Mouse (Mus musculus) embryonic facial prominence, embryonic 14.5 days (tissue): ENCODE measurements at regions not wholly inside any gene's neighbourhood (a gene's known extent, or its start where the extent isn't known, plus 50 kb on each side); places are given as distances from the start of the nearest gene placed in this dataset.

Experiments used
- ATAC-seq: fragments of 200-750 bp; cut with Nextera tagmentation; 2 replicates; pipeline ENCODE4 v1.8.0; 2017; ENCODE audit warnings: low read depth, moderate number of reproducible peaks, moderate TSS enrichment
- DNase-seq: peaks from one replicate; pipeline ENCODE4 v3.0.0-alpha.2; 2015; ENCODE audit warnings: low spot score
- H3K27ac ChIP-seq: fragments of 300-500 bp; sonication (generic); replicated peaks from 2 replicates; pipeline ENCODE4 v1.5.1; 2014; ENCODE audit warnings: low read depth, mild to moderate bottlenecking, low read length, moderate library complexity
- H3K27me3 ChIP-seq: fragments of 300-500 bp; sonication (generic); replicated peaks from 2 replicates; pipeline ENCODE4 v1.6.1; 2014; ENCODE audit warnings: low read length; ENCODE audit not compliant: control insufficient read depth, insufficient read depth
- H3K36me3 ChIP-seq: fragments of 300-500 bp; sonication (generic); 2 replicates; pipeline ENCODE4 v1.6.1; 2014; ENCODE audit warnings: low read length, mixed read lengths; ENCODE audit not compliant: control insufficient read depth, insufficient read depth
- H3K4me1 ChIP-seq: fragments of 300-500 bp; sonication (generic); 2 replicates; pipeline ENCODE4 v1.6.1; 2014; ENCODE audit warnings: antibody characterized with exemption, low read length; ENCODE audit not compliant: control insufficient read depth, insufficient read depth
- H3K4me2 ChIP-seq: fragments of 300-500 bp; sonication (generic); 2 replicates; pipeline ENCODE4 v1.6.1; 2014; ENCODE audit warnings: low read depth, mild to moderate bottlenecking, low read length, moderate library complexity, mixed read lengths
- H3K4me3 ChIP-seq: fragments of 300-500 bp; sonication (generic); 2 replicates; pipeline ENCODE4 v1.5.1; 2014; ENCODE audit warnings: low read depth, mild to moderate bottlenecking, low read length
- H3K9ac ChIP-seq: fragments of 300-500 bp; sonication (generic); 2 replicates; pipeline ENCODE4 v1.6.1; 2014; ENCODE audit warnings: low read depth, mild to moderate bottlenecking, low read length, moderate library complexity, mixed read lengths
- H3K9me3 ChIP-seq: fragments of 300-500 bp; sonication (generic); 2 replicates; pipeline ENCODE4 v1.6.1; 2016; ENCODE audit warnings: low read length; ENCODE audit not compliant: control insufficient read depth
- WGBS: fragments of 180-500 bp; shearing (Covaris S2); extraction: QIAGEN DNeasy Blood & Tissue Kit; methylation state at CpG from one replicate; pipeline ENCODE4 v1.1.7; 2014; 5-methylcytosine and 5-hydroxymethylcytosine counted together

DNA sequence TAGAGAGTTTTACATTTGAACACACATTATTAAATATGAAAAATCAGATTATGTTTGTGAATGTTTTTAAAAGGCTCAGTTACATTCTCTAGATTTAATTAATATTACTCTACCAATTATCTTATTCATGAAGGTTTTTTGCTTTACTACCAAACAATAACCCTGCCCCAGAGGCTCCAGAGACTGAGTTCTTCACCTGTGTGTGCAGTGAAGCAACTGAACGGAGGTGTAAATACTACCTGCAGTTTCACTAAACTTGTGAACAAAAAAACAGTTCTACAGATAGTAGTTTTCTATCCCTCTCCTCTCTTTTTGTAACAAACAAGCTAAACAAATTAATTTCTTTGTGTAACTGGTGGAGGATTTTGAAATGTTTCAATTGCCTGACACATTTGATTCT is 231.1 kb upstream of the Plscr5 start:
- H3K4me2 ChIP-seq, result no peak overlapping the region
- H3K4me1 ChIP-seq, result no peaks in the 10 kb centered on the region
- no peak overlapping the region for H3K9ac ChIP-seq
- no peaks in the 10 kb centered on the region for H3K27me3 ChIP-seq
- WGBS, result 82% methylated on average over 1 of the region's 1 CpGs
- no peaks in the 10 kb centered on the region for H3K36me3 ChIP-seq
- no peak overlapping the region for H3K27ac ChIP-seq
- no peak overlapping the region for H3K4me3 ChIP-seq
- ATAC-seq, result no peak
- DNase-seq, result no peak
- no peaks in the 10 kb centered on the region for H3K9me3 ChIP-seq

DNA sequence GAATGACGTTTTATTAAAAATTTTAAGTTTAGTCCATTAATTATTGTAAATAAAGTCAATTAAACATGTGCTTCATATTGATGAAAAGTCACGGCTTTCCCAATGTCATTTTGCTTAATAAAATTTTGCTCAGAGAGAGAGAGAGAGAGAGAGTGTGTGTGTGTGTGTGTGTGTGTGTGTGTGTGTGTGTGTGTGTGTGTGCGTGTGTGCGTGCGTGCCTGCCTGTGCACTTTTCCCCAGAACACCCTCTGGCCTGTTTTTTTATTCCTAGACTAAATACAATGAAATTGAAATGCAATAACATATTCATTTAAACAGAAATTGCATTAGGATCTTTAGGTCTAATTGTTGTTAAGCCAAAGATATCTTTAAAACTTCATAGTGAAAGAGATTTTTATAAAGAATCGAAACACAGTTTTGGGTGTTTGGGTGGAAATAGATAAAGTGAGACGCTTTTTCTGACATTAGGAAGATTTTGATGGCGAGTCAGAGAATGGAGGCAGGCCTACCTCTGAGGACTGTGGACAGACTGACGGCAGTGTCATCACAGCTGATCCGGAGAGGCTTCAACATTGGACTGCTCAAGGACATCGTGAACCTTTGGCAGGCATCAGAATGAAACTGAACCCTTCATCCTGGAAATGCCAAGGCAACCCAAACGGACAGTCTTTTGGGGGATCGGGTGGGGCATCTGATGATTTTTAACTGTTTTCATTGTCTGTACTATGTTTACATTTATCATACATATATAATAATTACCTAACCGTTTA is 232.0 kb upstream of the Plscr5 start:
- ATAC-seq (no peak), DNase-seq (no peak)
- H3K4me2 ChIP-seq, result no peak overlapping the region
- H3K27me3 ChIP-seq, result no peaks in the 10 kb centered on the region
- WGBS, result 76% methylated on average over 14 of the region's 14 CpGs
- no peaks in the 10 kb centered on the region for H3K9me3 ChIP-seq
- no peak overlapping the region for H3K4me3 ChIP-seq
- H3K4me1 ChIP-seq, result no peaks in the 10 kb centered on the region
- H3K36me3 ChIP-seq, result no peaks in the 10 kb centered on the region
- no peak overlapping the region for H3K27ac ChIP-seq
- H3K9ac ChIP-seq, result no peak overlapping the region

DNA sequence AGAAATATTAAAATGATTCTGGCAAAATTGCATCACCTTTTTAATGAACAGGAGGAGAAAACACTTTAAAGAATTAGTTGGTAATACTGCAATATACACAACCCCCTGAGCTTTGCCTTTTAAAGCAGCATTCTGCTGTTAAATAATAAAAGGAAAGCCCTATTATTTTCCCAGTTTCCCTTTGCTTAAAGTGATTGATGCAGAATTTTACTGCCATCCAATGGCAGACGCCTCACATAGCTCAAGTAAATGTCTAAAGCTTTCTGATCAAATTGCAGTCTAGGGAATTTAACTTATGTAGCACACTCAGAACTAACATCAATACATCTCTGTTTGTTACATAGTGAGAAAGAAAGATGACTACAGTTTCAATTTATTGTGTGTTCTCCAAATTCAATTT is 233.1 kb upstream of the Plscr5 start:
- Histone ChIP-seq H3K9me3 (no peaks in the 10 kb centered on the region), H3K4me1 (no peaks in the 10 kb centered on the region), H3K27ac (no peak overlapping the region), H3K27me3 (no peaks in the 10 kb centered on the region), H3K36me3 (no peaks in the 10 kb centered on the region), H3K4me2 (no peak overlapping the region), H3K4me3 (no peak overlapping the region), H3K9ac (no peak overlapping the region)
- 15% methylated on average over 1 of the region's 1 CpGs for WGBS
- ATAC-seq (no peak), DNase-seq (peak; percentile 32)

DNA sequence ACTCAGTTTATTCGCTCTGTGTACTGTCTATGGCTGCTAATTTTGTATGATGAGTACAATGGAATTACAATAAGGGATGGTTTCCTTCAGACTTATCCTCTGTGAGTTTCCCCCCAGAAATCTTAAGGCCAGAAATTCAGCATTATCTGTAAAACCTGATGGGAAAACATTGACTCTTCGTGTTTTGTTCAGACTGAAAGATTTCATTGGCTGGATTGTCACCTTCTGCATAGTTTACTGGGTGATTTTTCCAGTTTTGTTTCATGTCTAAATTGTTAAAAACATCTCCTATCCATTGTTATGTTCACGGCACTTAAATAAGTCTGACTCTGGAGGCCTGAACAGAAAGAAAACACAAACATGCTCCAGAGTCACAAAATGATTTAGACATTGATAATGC is 233.7 kb upstream of the Plscr5 start:
- Histone ChIP-seq H3K9ac (no peak overlapping the region), H3K4me1 (no peaks in the 10 kb centered on the region), H3K9me3 (no peaks in the 10 kb centered on the region), H3K36me3 (no peaks in the 10 kb centered on the region), H3K27me3 (no peaks in the 10 kb centered on the region), H3K27ac (no peak overlapping the region), H3K4me2 (no peak overlapping the region), H3K4me3 (no peak overlapping the region)
- ATAC-seq (no peak), DNase-seq (no peak)
- 78% methylated on average over 3 of the region's 3 CpGs for WGBS

DNA sequence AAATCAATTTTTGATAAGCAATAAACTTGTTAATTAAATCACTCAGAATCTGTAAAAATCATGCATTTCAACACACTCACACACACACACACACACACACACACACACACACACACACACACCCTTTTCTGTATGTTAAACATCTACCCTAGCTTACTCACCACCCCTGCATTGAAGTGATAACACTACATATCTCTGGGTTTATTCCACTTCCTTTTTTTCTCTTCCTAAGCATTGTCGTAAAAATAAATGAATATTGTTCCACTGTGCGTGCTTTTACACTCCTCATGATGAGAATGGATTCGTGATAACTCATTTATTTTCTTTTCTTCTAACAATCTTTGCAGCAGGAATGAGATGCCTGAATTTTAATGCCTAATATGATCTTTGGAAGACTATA is 234.3 kb upstream of the Plscr5 start:
- ATAC-seq, result no peak
- 76% methylated on average over 3 of the region's 3 CpGs for WGBS
- Histone ChIP-seq H3K4me2 (no peak overlapping the region), H3K4me3 (no peak overlapping the region), H3K27me3 (no peaks in the 10 kb centered on the region), H3K27ac (no peak overlapping the region), H3K9ac (no peak overlapping the region), H3K36me3 (no peaks in the 10 kb centered on the region), H3K9me3 (no peaks in the 10 kb centered on the region), H3K4me1 (no peaks in the 10 kb centered on the region)
- DNase-seq, result no peak

DNA sequence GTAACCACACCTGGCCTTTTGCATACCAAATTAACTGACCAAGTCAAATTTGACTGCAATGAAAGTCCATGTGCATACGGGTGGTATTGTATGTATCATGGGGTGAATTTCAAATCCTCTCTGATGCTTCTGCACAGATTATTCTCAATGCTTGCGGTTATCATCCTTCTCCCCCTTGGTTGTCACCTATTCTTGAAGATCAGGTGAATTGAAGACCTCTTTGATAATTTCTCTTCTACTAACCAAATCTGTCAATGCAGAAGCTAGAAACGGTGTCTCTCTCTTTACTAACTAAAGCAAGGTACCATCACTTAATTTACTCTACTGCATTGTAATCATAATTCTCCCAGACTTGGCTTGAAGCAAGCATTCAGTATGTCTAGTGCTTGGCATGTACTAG is 235.7 kb upstream of the Plscr5 start:
- no peaks in the 10 kb centered on the region for H3K9me3 ChIP-seq
- DNase-seq (no peak), ATAC-seq (no peak)
- H3K27me3 ChIP-seq, result no peaks in the 10 kb centered on the region
- no peaks in the 10 kb centered on the region for H3K4me1 ChIP-seq
- H3K9ac ChIP-seq, result no peak overlapping the region
- no peak overlapping the region for H3K4me3 ChIP-seq
- no peak overlapping the region for H3K4me2 ChIP-seq
- WGBS, result 90% methylated on average over 3 of the region's 3 CpGs
- H3K27ac ChIP-seq, result no peak overlapping the region
- no peaks in the 10 kb centered on the region for H3K36me3 ChIP-seq

DNA sequence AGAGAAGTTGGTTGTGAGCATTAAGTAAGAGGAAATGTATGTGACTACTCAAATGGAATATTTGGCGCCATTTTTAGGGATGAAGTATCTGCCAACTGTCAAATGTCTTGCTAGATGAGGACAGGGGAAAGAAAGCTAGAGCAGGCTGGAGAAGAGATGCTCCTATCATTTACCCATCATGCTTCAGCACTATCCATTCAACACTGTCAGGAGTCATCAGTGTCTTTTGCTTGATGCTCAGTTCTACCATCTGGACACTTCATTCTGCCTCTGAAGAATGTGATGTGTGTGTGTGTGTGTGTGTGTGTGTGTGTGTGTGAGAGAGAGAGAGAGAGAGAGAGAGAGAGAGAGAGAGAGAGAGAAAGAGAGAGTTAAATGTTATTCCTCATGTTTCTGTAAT is 244.0 kb upstream of the Plscr5 start:
- H3K9ac ChIP-seq, result no peak overlapping the region
- no peaks in the 10 kb centered on the region for H3K36me3 ChIP-seq
- H3K4me3 ChIP-seq, result no peak overlapping the region
- 71% methylated on average over 1 of the region's 1 CpGs for WGBS
- no peak overlapping the region for H3K27ac ChIP-seq
- H3K9me3 ChIP-seq, result no peaks in the 10 kb centered on the region
- H3K27me3 ChIP-seq, result no peaks in the 10 kb centered on the region
- DNase-seq (no peak), ATAC-seq (no peak)
- H3K4me1 ChIP-seq, result no peaks in the 10 kb centered on the region
- H3K4me2 ChIP-seq, result no peak overlapping the region

DNA sequence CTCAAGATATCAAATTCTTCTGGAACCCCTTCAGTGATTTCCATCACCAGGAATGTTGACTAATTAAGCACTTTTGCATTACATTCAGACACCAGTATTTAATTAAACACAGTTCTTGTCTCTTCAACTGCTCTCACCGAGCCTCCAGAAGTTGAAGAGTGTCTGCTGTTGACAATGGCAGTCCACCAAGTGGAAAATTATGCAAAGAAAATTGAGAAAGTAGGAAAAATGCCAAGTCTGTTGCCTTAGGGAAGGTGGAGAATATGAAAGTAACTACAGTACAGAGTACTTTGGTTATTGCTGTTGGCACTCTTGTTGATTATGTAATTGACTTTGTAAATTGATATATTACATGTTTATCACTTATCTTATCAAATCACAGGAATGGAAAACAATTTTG is 250.7 kb upstream of the Plscr5 start:
- 30% methylated on average over 1 of the region's 1 CpGs for WGBS
- Histone ChIP-seq H3K27me3 (no peaks in the 10 kb centered on the region), H3K27ac (no peak overlapping the region), H3K4me2 (no peak overlapping the region), H3K9ac (no peak overlapping the region), H3K4me3 (no peak overlapping the region), H3K4me1 (no peaks in the 10 kb centered on the region), H3K9me3 (no peaks in the 10 kb centered on the region), H3K36me3 (no peaks in the 10 kb centered on the region)
- ATAC-seq, result no peak
- peak; percentile 47 for DNase-seq

DNA sequence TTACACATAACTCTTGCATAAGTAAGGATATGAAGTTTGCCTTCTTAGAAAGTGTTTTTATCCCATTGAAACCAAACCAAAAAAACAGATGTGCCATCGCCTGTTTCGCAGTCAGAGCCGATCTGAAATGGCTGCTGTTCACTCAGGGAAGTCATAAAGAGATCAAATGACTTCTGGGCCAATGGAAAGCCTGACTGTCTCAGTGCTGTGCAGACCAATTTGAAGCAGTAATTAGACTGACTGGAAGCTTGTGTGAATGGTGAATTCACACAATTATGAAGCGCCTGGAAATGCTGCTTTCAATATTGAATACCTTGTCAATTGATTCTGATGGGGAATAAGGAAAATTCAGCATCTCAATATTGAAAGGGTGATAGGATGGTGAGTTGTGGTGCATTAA is 254.0 kb upstream of the Plscr5 start:
- Histone ChIP-seq H3K36me3 (no peaks in the 10 kb centered on the region), H3K4me1 (no peaks in the 10 kb centered on the region), H3K4me3 (no peak overlapping the region), H3K9ac (no peak overlapping the region), H3K27me3 (no peaks in the 10 kb centered on the region), H3K4me2 (no peak overlapping the region), H3K27ac (no peak overlapping the region), H3K9me3 (no peaks in the 10 kb centered on the region)
- no peak for ATAC-seq
- DNase-seq, result no peak
- WGBS, result 45% methylated on average over 4 of the region's 4 CpGs
